Mouse (Mus musculus) limb, embryonic 15.5 days (tissue): Measurements from ENCODE around the gene Epyc. TPM values are rescaled to one million over a fixed set of nuclear protein-coding genes. Genes with fewer than 3 reads are reported as not detected.
"Not testable (repeated sequence)": the region's sequence is repeated elsewhere in the genome, so short reads cannot be mapped to it uniquely, and the experiment has no call there.

ENCODE experiments used
- ATAC-seq: fragments of 200-750 bp; cut with Nextera tagmentation; 2 replicates; pipeline ENCODE4 v1.8.0; 2017; ENCODE audit warnings: low read depth, moderate TSS enrichment; ENCODE audit not compliant: insufficient number of reproducible peaks, low FRiP score, low TSS enrichment
- H3K27ac ChIP-seq: fragments of 300-500 bp; sonication (generic); 2 replicates; pipeline ENCODE4 v1.5.1; 2015; ENCODE audit warnings: moderate library complexity, mild to moderate bottlenecking, inconsistent platforms
- H3K27me3 ChIP-seq: fragments of 300-500 bp; sonication (generic); 2 replicates; pipeline ENCODE4 v1.6.1; 2015; ENCODE audit warnings: inconsistent platforms
- H3K36me3 ChIP-seq: fragments of 300-500 bp; sonication (generic); 2 replicates; pipeline ENCODE4 v1.6.1; 2015; ENCODE audit warnings: inconsistent platforms
- H3K4me1 ChIP-seq: fragments of 300-500 bp; sonication (generic); 2 replicates; pipeline ENCODE4 v1.6.1; 2015; ENCODE audit warnings: inconsistent platforms
- H3K4me2 ChIP-seq: fragments of 300-500 bp; sonication (generic); 2 replicates; pipeline ENCODE4 v1.6.1; 2015; ENCODE audit warnings: mild to moderate bottlenecking, inconsistent platforms
- H3K4me3 ChIP-seq: fragments of 300-500 bp; sonication (generic); 2 replicates; pipeline ENCODE4 v1.5.1; 2015; ENCODE audit warnings: mild to moderate bottlenecking, inconsistent platforms
- H3K9ac ChIP-seq: fragments of 300-500 bp; sonication (generic); 2 replicates; pipeline ENCODE4 v1.6.1; 2015; ENCODE audit warnings: inconsistent platforms
- H3K9me3 ChIP-seq: fragments of 300-500 bp; sonication (generic); 2 replicates; pipeline ENCODE4 v1.6.1; 2016; ENCODE audit warnings: inconsistent platforms
- WGBS: fragments of 180-500 bp; shearing (Covaris S2); methylation state at CpG from one replicate; pipeline ENCODE4 v1.1.7; 2015; 5-methylcytosine and 5-hydroxymethylcytosine counted together
- polyA plus RNA-seq: library from polyadenylated mRNA; unstranded; fragments of >200 nt; fragmentation: Nextera tagmentation; extraction: Ambion mirVana; gene quantifications from 2 replicates; pipeline ENCODE4 v1.2.1, GENCODE M21; 2015

Gene Epyc
- polyA plus RNA-seq, 1 experiment from 2014 or later: 53.5 TPM

DNA sequence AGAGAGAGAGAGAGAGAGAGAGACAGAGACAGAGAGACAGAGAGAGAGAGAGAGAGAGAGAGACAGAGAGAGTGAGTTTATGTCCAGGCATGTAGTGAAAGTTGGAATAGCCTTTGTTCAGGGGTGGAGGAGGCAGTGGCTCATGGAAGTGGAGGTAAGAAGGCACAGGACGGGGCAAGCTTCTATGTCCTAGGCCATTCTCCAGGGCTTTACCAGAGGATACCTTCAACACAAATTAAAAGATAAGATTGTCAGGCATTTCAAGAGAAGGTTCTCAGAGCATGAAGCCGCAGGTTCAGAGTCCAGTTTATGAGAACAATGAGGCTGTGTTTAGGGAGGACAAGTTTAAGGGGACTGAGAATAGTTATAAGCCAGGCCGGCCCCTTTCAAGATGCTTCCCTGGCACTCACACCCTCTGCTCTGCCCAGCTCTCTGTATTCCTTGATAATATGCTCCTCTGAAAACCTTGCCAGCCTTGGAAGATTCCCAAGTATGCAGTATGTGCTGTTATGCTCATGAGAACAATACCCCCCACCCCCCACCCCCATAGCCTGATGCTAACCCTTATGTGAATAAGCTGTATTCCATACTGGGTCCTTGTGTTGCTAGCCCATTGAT is 71.5 kb downstream of the Epyc start:
- Histone ChIP-seq H3K9ac (no peak overlapping the region), H3K4me3 (no peak overlapping the region), H3K9me3 (no peaks in the 10 kb centered on the region), H3K4me2 (no peak overlapping the region), H3K36me3 (no peaks in the 10 kb centered on the region), H3K27ac (no peak overlapping the region), H3K27me3 (no peaks in the 10 kb centered on the region), H3K4me1 (0 out of 2 replicates have a peak, but pooled peaks cover 3% of the 10 kb centered on the region)
- no peak for ATAC-seq
- WGBS: 87% methylated on average over 3 of the region's 3 CpGs

DNA sequence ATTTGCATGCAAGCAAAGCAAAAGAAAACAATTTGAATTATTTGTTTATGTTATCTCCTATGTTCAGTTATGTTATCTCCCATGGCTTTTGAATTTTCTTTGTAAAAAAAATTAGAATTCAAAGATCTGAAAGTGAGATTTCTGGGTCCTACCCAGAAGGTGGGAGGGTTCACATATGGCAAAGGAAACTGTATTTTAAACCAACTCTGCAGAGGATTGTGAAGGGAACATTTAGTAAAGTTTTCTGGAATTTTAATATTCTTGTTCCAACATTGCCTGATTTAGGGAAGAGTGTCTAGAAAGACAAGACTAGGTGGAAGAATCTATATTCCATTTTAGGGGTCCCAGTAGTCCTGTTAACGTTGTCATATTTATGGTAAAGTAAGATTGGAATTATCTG is 73.4 kb downstream of the Epyc start:
- WGBS: 63% methylated on average over 1 of the region's 1 CpGs
- Histone ChIP-seq H3K4me1 (0 out of 2 replicates have a peak, but pooled peaks cover 3% of the 10 kb centered on the region), H3K4me2 (no peak overlapping the region), H3K36me3 (no peaks in the 10 kb centered on the region), H3K27me3 (no peaks in the 10 kb centered on the region), H3K27ac (no peak overlapping the region), H3K9ac (no peak overlapping the region), H3K4me3 (no peak overlapping the region), H3K9me3 (no peaks in the 10 kb centered on the region)
- no peak for ATAC-seq

DNA sequence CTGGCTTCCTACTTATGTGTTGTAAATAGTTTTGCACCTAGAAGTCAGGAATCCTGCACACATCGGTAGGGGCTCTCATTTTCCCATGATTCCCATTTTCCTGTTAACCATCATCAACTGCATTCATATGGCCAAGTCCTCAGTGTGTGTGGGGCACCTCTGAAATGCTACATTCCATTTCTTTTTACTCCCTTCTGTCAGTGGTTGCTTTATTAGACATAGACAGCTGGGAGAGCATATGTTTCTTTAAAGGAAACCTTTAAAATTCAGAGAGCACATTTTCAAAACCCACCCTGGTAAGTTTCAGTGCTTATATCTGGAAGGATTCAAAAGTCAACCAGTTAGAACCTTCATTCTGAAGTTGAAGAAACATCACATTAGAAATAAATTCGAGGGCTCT is 74.2 kb downstream of the Epyc start:
- Histone ChIP-seq H3K27me3 (no peaks in the 10 kb centered on the region), H3K9ac (no peak overlapping the region)

DNA sequence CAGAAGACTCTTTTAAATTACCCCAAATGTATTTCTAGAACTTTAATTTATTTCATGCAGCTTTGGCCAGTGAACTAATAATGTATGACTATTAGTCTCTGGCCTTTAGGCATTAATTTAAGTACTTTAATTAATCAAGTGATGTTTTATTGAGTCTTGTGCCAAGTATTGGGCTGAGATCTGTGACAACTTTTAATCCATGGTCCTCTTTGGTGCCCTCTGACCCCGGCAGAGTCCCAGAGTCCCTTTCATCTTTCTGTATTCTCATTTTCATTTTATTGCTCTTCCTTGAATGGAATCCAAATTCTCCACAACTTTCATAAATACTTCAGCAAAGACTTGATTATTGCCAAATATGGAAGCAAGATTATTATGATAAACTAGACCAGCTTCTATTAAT is 76.8 kb downstream of the Epyc start:
- no peak overlapping the region for H3K27ac ChIP-seq
- H3K4me2 ChIP-seq: no peak overlapping the region
- H3K9ac ChIP-seq: no peak overlapping the region
- 0 out of 2 replicates have a peak, but pooled peaks cover 3% of the 10 kb centered on the region for H3K4me1 ChIP-seq
- no peak overlapping the region for H3K4me3 ChIP-seq
- WGBS: 65% methylated on average over 1 of the region's 1 CpGs
- H3K9me3 ChIP-seq: no peaks in the 10 kb centered on the region
- no peaks in the 10 kb centered on the region for H3K27me3 ChIP-seq
- no peak for ATAC-seq
- H3K36me3 ChIP-seq: no peaks in the 10 kb centered on the region

More for the DNA sequence above, 74.2 kb downstream of the Epyc start:
- H3K9me3 ChIP-seq: no peaks in the 10 kb centered on the region
- ATAC-seq: no peak
- H3K27ac ChIP-seq: no peak overlapping the region
- H3K4me3 ChIP-seq: no peak overlapping the region
- no peaks in the 10 kb centered on the region for H3K36me3 ChIP-seq
- 0 out of 2 replicates have a peak, but pooled peaks cover 3% of the 10 kb centered on the region for H3K4me1 ChIP-seq
- WGBS: 47% methylated on average over 2 of the region's 2 CpGs
- no peak overlapping the region for H3K4me2 ChIP-seq

DNA sequence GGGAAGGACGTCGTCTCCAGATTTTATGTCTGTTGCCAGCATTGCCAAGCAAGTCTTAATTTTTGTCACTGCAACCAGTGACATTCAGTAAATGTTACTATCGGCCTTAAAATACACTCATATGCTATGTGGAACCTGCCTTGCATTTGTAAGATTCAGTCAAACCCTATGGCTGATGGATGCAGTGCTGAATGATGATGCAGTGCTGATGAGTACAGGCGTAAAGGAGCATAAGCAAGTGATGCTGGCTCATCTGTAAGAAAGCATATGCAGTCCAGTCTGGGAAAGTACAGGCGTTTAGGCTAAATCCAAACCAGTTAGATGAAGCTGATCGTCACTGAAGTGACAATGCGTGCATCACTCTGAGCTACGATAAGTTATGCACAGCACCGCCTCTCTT is 78.8 kb downstream of the Epyc start:
- Histone ChIP-seq H3K27ac (no peak overlapping the region), H3K9ac (no peak overlapping the region), H3K4me1 (0 out of 2 replicates have a peak, but pooled peaks cover 3% of the 10 kb centered on the region), H3K4me3 (no peak overlapping the region), H3K36me3 (no peaks in the 10 kb centered on the region), H3K4me2 (no peak overlapping the region), H3K9me3 (no peaks in the 10 kb centered on the region), H3K27me3 (no peaks in the 10 kb centered on the region)
- ATAC-seq: no peak
- 94% methylated on average over 9 of the region's 9 CpGs for WGBS

DNA sequence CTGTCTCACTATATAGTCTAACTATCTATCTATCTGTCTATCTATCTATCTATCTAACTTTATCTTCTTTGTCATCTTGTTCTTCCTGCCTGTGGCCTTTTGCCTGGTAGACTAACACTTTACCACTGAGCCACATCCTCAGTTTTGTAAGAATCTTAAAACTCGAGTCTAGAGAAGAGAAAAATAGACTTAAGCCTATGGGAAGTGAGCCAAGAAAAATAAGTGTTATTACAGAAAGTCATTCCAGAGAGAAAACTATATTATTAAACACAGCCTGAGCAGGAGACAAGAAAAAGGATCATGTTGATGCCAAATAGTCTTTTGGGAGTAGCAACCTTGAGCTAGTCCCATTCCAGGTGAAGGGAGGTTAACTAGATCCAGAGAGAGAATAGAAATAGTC is 82.1 kb downstream of the Epyc start:
- H3K9me3 ChIP-seq: no peaks in the 10 kb centered on the region
- H3K4me2 ChIP-seq: no peak overlapping the region
- H3K4me3 ChIP-seq: no peak overlapping the region
- no peak overlapping the region for H3K9ac ChIP-seq
- no peaks in the 10 kb centered on the region for H3K36me3 ChIP-seq
- H3K4me1 ChIP-seq: no peaks in the 10 kb centered on the region
- 14% methylated on average over 1 of the region's 1 CpGs for WGBS
- H3K27ac ChIP-seq: no peak overlapping the region
- H3K27me3 ChIP-seq: no peaks in the 10 kb centered on the region
- no peak for ATAC-seq

DNA sequence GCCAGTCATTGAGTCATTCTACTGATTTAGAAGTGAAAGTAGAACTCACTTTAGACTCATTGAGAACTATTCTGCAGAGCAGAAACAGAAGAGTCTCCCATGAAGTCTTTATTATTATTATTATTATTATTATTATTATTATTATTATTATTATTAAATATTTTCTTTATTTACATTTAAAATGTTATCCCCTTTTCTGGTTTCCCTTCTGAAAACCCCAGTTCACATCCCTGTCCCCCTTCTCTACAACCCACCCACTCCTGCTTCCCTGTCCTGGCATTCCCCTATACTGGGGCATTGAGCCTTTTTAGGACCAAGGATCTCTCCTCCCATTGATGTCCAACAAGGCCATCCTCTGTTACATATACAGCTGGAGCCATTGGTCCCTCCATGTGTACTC is 82.8 kb downstream of the Epyc start, which contains the start of gene C030005K15Rik:
Gene C030005K15Rik, minus strand, starts transcription at position 101 of the 400 bp plus-strand sequence.
- H3K4me2 ChIP-seq, H3K9me3 ChIP-seq, ATAC-seq, H3K9ac ChIP-seq, H3K27me3 ChIP-seq, H3K36me3 ChIP-seq, H3K27ac ChIP-seq, H3K4me3 ChIP-seq, H3K4me1 ChIP-seq: not testable (repeated sequence)

Other genes starting within 250 kb of the Epyc start
- 1,005 and 1,033 TPM in 2 replicates for gene Dcn, start 164.5 kb upstream of the Epyc start, polyA plus RNA-seq
- 666 and 680 TPM in 2 replicates for gene Lum, start 78.9 kb upstream of the Epyc start, polyA plus RNA-seq
- 192 and 198 TPM in 2 replicates for gene Kera, start 37.2 kb upstream of the Epyc start, polyA plus RNA-seq
- not detected in 2 replicates for gene Ccer1, start 49.0 kb downstream of the Epyc start, polyA plus RNA-seq
- not detected in 2 replicates for gene C030005K15Rik, start 82.7 kb downstream of the Epyc start, polyA plus RNA-seq